Comparison of ENCODE assay signal across 8 mouse cellular contexts in the genomic region with DNA sequence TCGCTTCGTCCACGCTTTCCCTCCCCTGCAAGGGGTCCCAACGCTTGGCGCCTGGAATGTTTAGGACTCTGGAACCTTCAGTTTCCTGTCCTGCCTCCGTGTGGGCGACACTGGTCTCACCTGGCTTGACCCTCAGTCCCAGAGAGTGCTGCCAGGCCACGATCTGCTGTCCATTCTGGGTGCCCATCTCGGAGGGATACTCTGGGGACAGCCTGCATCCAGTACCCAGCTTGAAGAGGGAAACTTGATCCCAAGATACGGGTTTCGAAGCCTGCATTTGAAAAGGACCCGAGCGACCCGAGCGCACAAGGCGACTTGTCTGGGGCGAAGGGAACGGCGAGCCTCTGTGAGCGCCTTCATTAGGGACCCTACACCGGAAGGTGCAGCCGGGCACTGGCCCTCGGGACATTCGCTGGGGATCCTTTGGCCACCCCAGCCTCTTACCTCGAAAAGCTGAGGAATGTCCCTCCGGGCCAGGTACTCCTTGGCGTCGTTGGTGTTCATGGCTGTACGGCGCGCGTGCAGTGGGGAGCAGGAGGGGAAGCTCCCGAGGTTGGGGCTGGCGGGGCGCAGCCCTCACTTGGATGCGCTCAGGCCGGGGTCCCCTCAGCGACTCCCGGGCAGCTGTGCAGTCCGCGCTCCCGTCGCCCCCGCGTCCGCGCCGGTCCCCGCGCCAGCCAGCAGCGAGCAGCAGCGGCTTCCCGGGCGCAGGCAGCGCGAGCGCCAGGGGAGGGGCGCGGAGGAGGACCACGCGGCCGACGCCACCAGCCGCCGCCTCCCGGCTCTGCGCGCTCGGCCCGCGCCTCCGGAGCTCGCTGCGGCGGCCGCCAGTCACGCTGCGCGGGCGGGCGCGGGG. TPM values are rescaled to one million over a fixed set of nuclear protein-coding genes. Genes with fewer than 3 reads are reported as not detected.
DNase-seq lines count a peak whose midpoint lies in the region; ATAC-seq and TF ChIP-seq lines count a peak whose summit lies in the region.

No protein-coding gene starts in this region.

- peak overlapping the region; percentile 89 for H3K4me2 ChIP-seq in heart, embryonic 16.5 days (ENCODE audit: low read depth, low read length)

- peak overlapping the region; percentile 30 for H3K4me3 ChIP-seq in testis, adult 2 months (ENCODE audit: control insufficient read depth, low read depth, low read length)
- H3K4me3 ChIP-seq in heart, embryonic 16.5 days (ENCODE audit: low read length), result peak overlapping the region; percentile 55

- H3K27me3 ChIP-seq in testis, adult 2 months (ENCODE audit: control insufficient read depth, insufficient read depth, low read length), result no peaks in the 10 kb centered on the region
- peaks cover 32% of the 10 kb centered on the region for H3K27me3 ChIP-seq in heart, embryonic 16.5 days (ENCODE audit: control insufficient read depth, insufficient read depth, low read length)

- no peak for DNase-seq in testis, postnatal 14 days (ENCODE audit: low spot score)
- peak; percentile 58 for DNase-seq in embryo, embryonic 10.5 days (ENCODE audit: low spot score)
- peak; percentile 39 to 62 for DNase-seq in layer of hippocampus, postnatal 25 days (ENCODE audit: extremely low spot score in 1 of 2, low spot score in 1 of 2)
- DNase-seq in lung, postnatal 4 days, result peak; percentile 25 to 62
- peak; percentile 60 for DNase-seq in right cerebral cortex, postnatal 4 days
- DNase-seq in natural killer cell, adult 2 months (ENCODE audit: low spot score in 2 of 2), result no peak

- peaks cover 10% of the 10 kb centered on the region for H3K4me1 ChIP-seq in testis, adult 2 months (ENCODE audit: control insufficient read depth, insufficient read depth, low read length)
- peaks cover 6% of the 10 kb centered on the region for H3K4me1 ChIP-seq in heart, embryonic 16.5 days (ENCODE audit: control insufficient read depth, insufficient read depth, low read length)

- H3K27ac ChIP-seq in testis, adult 2 months (ENCODE audit: control insufficient read depth, insufficient read depth, low read depth, low read length), result no peak overlapping the region
- no peak overlapping the region for H3K27ac ChIP-seq in heart, embryonic 16.5 days (ENCODE audit: low read length)

- H3K36me3 ChIP-seq in testis, adult 2 months (ENCODE audit: control insufficient read depth, insufficient read depth, low read length), result no peaks in the 10 kb centered on the region
- H3K36me3 ChIP-seq in heart, embryonic 16.5 days (ENCODE audit: control insufficient read depth, insufficient read depth), result no peaks in the 10 kb centered on the region

- no peak for TF ChIP-seq POLR2A in testis, adult 2 months (IDR thresholded peaks at IDR 0.05; ENCODE audit: control insufficient read depth, low read depth, low read length)

- no peak for ATAC-seq in heart, embryonic 16.5 days (replicated peaks; ENCODE audit: extremely low read depth, insufficient read depth, low FRiP score)

- no peak for TF ChIP-seq CTCF in testis, adult 2 months (IDR thresholded peaks at IDR 0.05; ENCODE audit: control insufficient read depth, insufficient read depth, insufficient replicate concordance, low read depth, low read length)

- WGBS in heart, embryonic 16.5 days, result under 1% methylated on average over 66 of the region's 82 CpGs

- H3K9me3 ChIP-seq in heart, embryonic 16.5 days (replicated peaks; ENCODE audit: control insufficient read depth, low read length), result no peaks in the 10 kb centered on the region

- peak overlapping the region; percentile 27; the same call in 1 of the 2 replicates for H3K9ac ChIP-seq in heart, embryonic 16.5 days (ENCODE audit: low read length)

RNA-seq across cellular contexts. Expression of a gene that starts 0.6 kb away (rescaled TPM):
- 1.2 and 1.4 TPM in 2 replicates for polyA plus RNA-seq in testis, adult 2 months (2012; rRNA removed)
- 0.46 and 1.4 TPM in 2 replicates for polyA plus RNA-seq in heart, embryonic 16.5 days (2015; fragmentation: Nextera tagmentation; extraction: Ambion mirVana)
- total RNA-seq in layer of hippocampus, postnatal 25 days (2021), result 100 to 1,000 TPM; 240 to 257 TPM

RNA-seq across cellular contexts. Expression of a gene that starts 46.3 kb away (rescaled TPM):
- 23.9 and 34.6 TPM in 2 replicates for polyA plus RNA-seq in testis, adult 2 months (2012; rRNA removed)
- 34.5 and 40.3 TPM in 2 replicates for polyA plus RNA-seq in heart, embryonic 16.5 days (2015; fragmentation: Nextera tagmentation; extraction: Ambion mirVana)
- 10 to 100 TPM; 45.1 to 47.1 TPM for total RNA-seq in layer of hippocampus, postnatal 25 days (2021)

Comparison
In these comparisons a context has a peak if more than half of its experiments do, and no peak if none do; other contexts are left out.
1. DNase-seq: peak in embryo, embryonic 10.5 days (single experiment), layer of hippocampus, postnatal 25 days (2 of 2), lung, postnatal 4 days (2 of 2) and right cerebral cortex, postnatal 4 days (single experiment); none in testis, postnatal 14 days (single experiment) and natural killer cell, adult 2 months (0 of 2).